Mouse (Mus musculus) MEL (cell line): ENCODE measurements around the gene Gm49336. TPM values are rescaled to one million over a fixed set of nuclear protein-coding genes. Genes with fewer than 3 reads are reported as not detected.

Experiments
- DNase-seq: peaks from one replicate; pipeline ENCODE4 v3.0.0; 2011; ENCODE audit warnings: low read depth, low spot score
- H3K27ac ChIP-seq: 2 replicates; pipeline ENCODE4 v1.5.1; 2012; ENCODE audit warnings: low read depth, mild to moderate bottlenecking, control low read depth, low read length, moderate library complexity; ENCODE audit not compliant: control insufficient read depth
- H3K27me3 ChIP-seq, 2 experiments: fragments of 150-350 bp in 1 of 2; sonication (generic) in 1 of 2; 2 replicates each; pipeline ENCODE4 v1.6.1; 2012; ENCODE audit warnings: low read length in 2 of 2, mild to moderate bottlenecking in 2 of 2, improper control_type of control experiment in 1 of 2, moderate library complexity in 1 of 2; ENCODE audit not compliant: insufficient read depth in 2 of 2, control insufficient read depth in 1 of 2
- H3K36me3 ChIP-seq, 2 experiments: 2 replicates each; pipeline ENCODE4 v1.6.1; 2012 to 2014; ENCODE audit warnings: low read length in 2 of 2, improper control_type of control experiment in 1 of 2, inconsistent platforms in 1 of 2, mild to moderate bottlenecking in 1 of 2; ENCODE audit not compliant: insufficient read depth in 2 of 2, control insufficient read depth in 1 of 2
- H3K4me1 ChIP-seq, 2 experiments: fragments of 150-350 bp in 1 of 2; sonication (generic) in 1 of 2; 2 replicates each; pipeline ENCODE4 v1.6.1; 2012; ENCODE audit warnings: low read length in 2 of 2, improper control_type of control experiment in 1 of 2, mild to moderate bottlenecking in 1 of 2; ENCODE audit not compliant: insufficient read depth in 2 of 2, control insufficient read depth in 1 of 2
- H3K4me3 ChIP-seq, 2 experiments: fragments of 150-350 bp in 1 of 2; sonication (generic) in 1 of 2; 2 replicates each; pipeline ENCODE4 v1.5.1; 2012; ENCODE audit warnings: low read depth in 2 of 2, low read length in 2 of 2, mild to moderate bottlenecking in 2 of 2, moderate library complexity in 2 of 2, control low read depth in 1 of 2, improper control_type of control experiment in 1 of 2; ENCODE audit not compliant: control insufficient read depth in 1 of 2, insufficient read depth in 1 of 2
- H3K79me2 ChIP-seq: 2 replicates; pipeline ENCODE4 v1.6.1; 2012; ENCODE audit warnings: mild to moderate bottlenecking, low read length, moderate library complexity; ENCODE audit not compliant: control insufficient read depth, poor library complexity, insufficient read depth
- H3K9ac ChIP-seq: 2 replicates; pipeline ENCODE4 v1.6.1; 2012; ENCODE audit warnings: low read depth, mild to moderate bottlenecking, control low read depth, low read length, moderate library complexity; ENCODE audit not compliant: control insufficient read depth, poor library complexity, severe bottlenecking
- H3K9me3 ChIP-seq: fragments of 150-350 bp; sonication (generic); replicated peaks from 2 replicates; pipeline ENCODE4 v1.6.1; 2012; ENCODE audit warnings: mild to moderate bottlenecking, low read length, improper control_type of control experiment, moderate library complexity; ENCODE audit not compliant: insufficient read depth
- CHD1 ChIP-seq: IDR thresholded peaks from 2 replicates; pipeline ENCODE4 v1.6.1; 2012; ENCODE audit warnings: low read depth, mild to moderate bottlenecking, inconsistent platforms, low read length, improper control_type of control experiment
- CTCF ChIP-seq, 3 experiments: IDR thresholded peaks in 2 of 3; conservative IDR thresholded peaks in 1 of 3; 2 replicates each; pipeline ENCODE4 v1.5.1; 2011 to 2012; ENCODE audit warnings: low read length in 3 of 3, low read depth in 2 of 3, mild to moderate bottlenecking in 2 of 3, improper control_type of control experiment in 1 of 3, inconsistent platforms in 1 of 3, mixed read lengths in 1 of 3, moderate library complexity in 1 of 3; ENCODE audit not compliant: control insufficient read depth in 1 of 3, insufficient read depth in 1 of 3, poor library complexity in 1 of 3, severe bottlenecking in 1 of 3
- ELF1 ChIP-seq: IDR thresholded peaks from 2 replicates; pipeline ENCODE4 v1.6.1; 2014; ENCODE audit warnings: low read depth, mild to moderate bottlenecking, inconsistent platforms, low read length, improper control_type of control experiment, moderate library complexity
- EP300 ChIP-seq, 2 experiments: IDR thresholded peaks; 2 replicates each; pipeline ENCODE4 v1.6.1; 2011; ENCODE audit warnings: improper control_type of control experiment in 2 of 2, low read length in 2 of 2, low read depth in 1 of 2, mild to moderate bottlenecking in 1 of 2
- GABPA ChIP-seq: IDR thresholded peaks from 2 replicates; pipeline ENCODE4 v1.6.1; 2012; ENCODE audit warnings: low read depth, mild to moderate bottlenecking, inconsistent platforms, low read length, improper control_type of control experiment, moderate library complexity
- MAFK ChIP-seq: IDR thresholded peaks from 2 replicates; pipeline ENCODE4 v1.6.1; 2011; ENCODE audit warnings: low read depth, mild to moderate bottlenecking, low read length, improper control_type of control experiment, borderline replicate concordance
- MAZ ChIP-seq: IDR thresholded peaks from 2 replicates; pipeline ENCODE4 v1.6.1; 2012; ENCODE audit warnings: low read depth, mild to moderate bottlenecking, inconsistent platforms, low read length, improper control_type of control experiment
- MEF2A ChIP-seq: IDR thresholded peaks from 2 replicates; pipeline ENCODE4 v1.6.1; 2014; ENCODE audit warnings: low read depth, mild to moderate bottlenecking, inconsistent platforms, low read length, improper control_type of control experiment; ENCODE audit not compliant: poor library complexity, insufficient replicate concordance, severe bottlenecking; ENCODE audit errors: extremely low read depth
- MXI1 ChIP-seq: IDR thresholded peaks from 2 replicates; pipeline ENCODE4 v1.6.1; 2011; ENCODE audit warnings: mild to moderate bottlenecking, low read depth, low read length, improper control_type of control experiment
- MYC ChIP-seq: IDR thresholded peaks from 2 replicates; pipeline ENCODE4 v1.6.1; 2011; ENCODE audit warnings: low read depth, mild to moderate bottlenecking, low read length, improper control_type of control experiment, moderate library complexity
- NRF1 ChIP-seq: IDR thresholded peaks from 2 replicates; pipeline ENCODE4 v1.6.1; 2014; ENCODE audit warnings: low read depth, mild to moderate bottlenecking, inconsistent platforms, low read length, improper control_type of control experiment, moderate library complexity; ENCODE audit not compliant: poor library complexity, insufficient read depth, severe bottlenecking
- POLR2A ChIP-seq, 2 experiments: IDR thresholded peaks; 2 replicates each; pipeline ENCODE4 v1.6.1; 2011 to 2012; ENCODE audit warnings: low read length in 2 of 2, mild to moderate bottlenecking in 2 of 2, control low read depth in 1 of 2, improper control_type of control experiment in 1 of 2, low read depth in 1 of 2, moderate library complexity in 1 of 2; ENCODE audit not compliant: control insufficient read depth in 1 of 2, insufficient read depth in 1 of 2, poor library complexity in 1 of 2
- POLR2AphosphoS2 ChIP-seq: IDR thresholded peaks from 2 replicates; pipeline ENCODE4 v1.6.1; 2011; ENCODE audit warnings: low read length, improper control_type of control experiment
- POLR2AphosphoS5 ChIP-seq: IDR thresholded peaks from 2 replicates; pipeline ENCODE4 v1.6.1; 2012; ENCODE audit warnings: low read depth, borderline replicate concordance, mild to moderate bottlenecking, inconsistent platforms, low read length, moderate library complexity, mixed read lengths
- RAD21 ChIP-seq: IDR thresholded peaks from 2 replicates; pipeline ENCODE4 v1.6.1; 2011; ENCODE audit warnings: mild to moderate bottlenecking, low read depth, low read length, improper control_type of control experiment
- TAL1 ChIP-seq: IDR thresholded peaks from 2 replicates; pipeline ENCODE4 v1.6.1; 2012; ENCODE audit warnings: mild to moderate bottlenecking, inconsistent platforms, low read length, moderate library complexity, mixed read lengths
- TBP ChIP-seq: IDR thresholded peaks from 2 replicates; pipeline ENCODE4 v1.8.0; 2011; ENCODE audit warnings: low read depth, low read length, improper control_type of control experiment
- TCF12 ChIP-seq: IDR thresholded peaks from 2 replicates; pipeline ENCODE4 v1.6.1; 2014; ENCODE audit warnings: low read depth, mild to moderate bottlenecking, inconsistent platforms, low read length, improper control_type of control experiment, moderate library complexity
- USF1 ChIP-seq: IDR thresholded peaks from 2 replicates; pipeline ENCODE4 v1.6.1; 2014; ENCODE audit warnings: low read depth, mild to moderate bottlenecking, inconsistent platforms, low read length, improper control_type of control experiment, moderate library complexity
- ZC3H11A ChIP-seq: IDR thresholded peaks from 2 replicates; pipeline ENCODE4 v1.6.1; 2012; ENCODE audit warnings: low read depth, mild to moderate bottlenecking, inconsistent platforms, low read length, improper control_type of control experiment
- ZMIZ1 ChIP-seq: IDR thresholded peaks from 2 replicates; pipeline ENCODE4 v1.6.1; 2012; ENCODE audit warnings: low read depth, mild to moderate bottlenecking, inconsistent platforms, low read length, improper control_type of control experiment, moderate library complexity
- ZNF384 ChIP-seq: IDR thresholded peaks from 2 replicates; pipeline ENCODE4 v1.6.1; 2012; ENCODE audit warnings: low read depth, mild to moderate bottlenecking, inconsistent platforms, low read length, improper control_type of control experiment
- polyA plus RNA-seq, 2 experiments: library from polyadenylated mRNA; stranded (reverse) in 1 of 2; unstranded in 1 of 2; fragments of >175 nt in 1 of 2; fragments of >200 nt in 1 of 2; gene quantifications; 2 replicates each; pipeline versions ENCODE4 v1.2.1 to v1.2.4; 2012; ENCODE audit warnings: low replicate concordance in 2 of 2, low read depth in 1 of 2; ENCODE audit not compliant: insufficient read length in 2 of 2, insufficient read depth in 1 of 2, missing spikeins in 1 of 2
- total RNA-seq: library from RNA; depleted of rRNA; stranded (reverse); fragments of 300-350 nt; gene quantifications from 2 replicates; pipeline ENCODE4 v1.2.3, GENCODE M21; 2012

The Gm49336 gene
- total and polyA plus RNA-seq, 3 experiments: 37.1 to 87.9 (median 59.9) TPM

DNA sequence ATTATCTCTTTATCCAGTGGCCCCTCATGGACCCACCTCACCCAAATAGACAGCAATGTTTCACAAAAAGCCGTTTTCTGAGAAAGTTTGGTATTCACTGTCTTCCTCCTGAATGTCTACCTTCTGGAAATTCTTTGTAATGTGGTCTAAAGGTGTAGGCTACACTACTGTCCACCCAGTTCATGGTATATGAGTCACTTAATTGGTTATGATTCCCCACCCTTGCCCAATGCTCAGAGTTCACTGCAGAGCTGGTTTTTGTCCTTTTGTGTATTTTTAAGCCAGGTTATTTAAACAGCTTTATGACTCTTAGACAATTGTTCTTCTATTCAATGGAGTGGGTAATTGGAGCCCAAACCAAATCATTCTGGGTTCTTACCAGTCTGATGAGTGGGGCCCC lies 35.2 kb downstream of the Gm49336 start:
- Histone ChIP-seq H3K36me3 (peaks cover 0 to 3% of the 10 kb centered on the region in 2 experiments; a peak in 1 of 4 replicates), H3K27ac (no peak overlapping the region), H3K79me2 (no peaks in the 10 kb centered on the region), H3K9me3 (no peaks in the 10 kb centered on the region), H3K27me3 (no peaks in the 10 kb centered on the region), H3K9ac (no peak overlapping the region), H3K4me3 (no peak overlapping the region), H3K4me1 (no peaks in the 10 kb centered on the region)
- no peak for TF ChIP-seq ZNF384
- no peak for TF ChIP-seq POLR2A (IDR thresholded peaks at IDR 0.05; ENCODE audit: control insufficient read depth in 1 of 2, insufficient read depth in 1 of 2, low read depth in 1 of 2, low read length in 2 of 2, poor library complexity in 1 of 2)
- no peak for TF ChIP-seq EP300 (IDR thresholded peaks at IDR 0.05; ENCODE audit: low read depth in 1 of 2, low read length in 2 of 2)
- TF ChIP-seq MYC: no peak
- no peak for TF ChIP-seq ZMIZ1
- TF ChIP-seq CTCF (IDR thresholded peaks at IDR 0.05 in 2 of 3, conservative IDR thresholded peaks at IDR 0.05 in 1 of 3; ENCODE audit: control insufficient read depth in 1 of 3, insufficient read depth in 1 of 3, low read depth in 2 of 3, low read length in 3 of 3, poor library complexity in 1 of 3, severe bottlenecking in 1 of 3): no peak
- no peak for TF ChIP-seq ELF1
- TF ChIP-seq POLR2AphosphoS5: no peak
- no peak for TF ChIP-seq GABPA
- TF ChIP-seq ZC3H11A: no peak
- no peak for TF ChIP-seq MEF2A
- TF ChIP-seq MAFK: no peak
- no peak for TF ChIP-seq MXI1
- TF ChIP-seq MAZ: no peak
- no peak for TF ChIP-seq TCF12
- TF ChIP-seq CHD1: no peak
- no peak for TF ChIP-seq NRF1
- TF ChIP-seq USF1: no peak
- TF ChIP-seq TBP: no peak
- TF ChIP-seq TAL1: no peak
- DNase-seq: no peak

- peak; percentile 17 for DNase-seq
- Histone ChIP-seq H3K27me3 (no peaks in the 10 kb centered on the region), H3K36me3 (peaks cover 0 to 2% of the 10 kb centered on the region in 2 experiments; a peak in 1 of 4 replicates), H3K27ac (no peak overlapping the region), H3K4me1 (no peaks in the 10 kb centered on the region), H3K4me3 (no peak overlapping the region), H3K9me3 (no peaks in the 10 kb centered on the region), H3K9ac (no peak overlapping the region), H3K79me2 (no peaks in the 10 kb centered on the region)
- no peak for TF ChIP-seq RAD21
- 0 out of 2 replicates have a peak, but pooled peaks have one; percentile 22 for TF ChIP-seq POLR2AphosphoS2
- TF ChIP-seq POLR2AphosphoS5: no peak
- no peak for TF ChIP-seq MXI1
These were observed 36.3 kb downstream of the Gm49336 start for GRCm38 (mm10) chr14:60215000-60215399.
